Mouse (Mus musculus) CD8-positive naive resting alpha-beta T cell, adult 2 months (primary cell): ENCODE results near the gene Fam189a2.

Experiments used
- DNase-seq, 2 experiments: peaks; one replicate each; pipeline ENCODE4 v3.0.0; 2022; ENCODE audit warnings: low read depth in 2 of 2, low spot score in 2 of 2

The Fam189a2 gene

DNA sequence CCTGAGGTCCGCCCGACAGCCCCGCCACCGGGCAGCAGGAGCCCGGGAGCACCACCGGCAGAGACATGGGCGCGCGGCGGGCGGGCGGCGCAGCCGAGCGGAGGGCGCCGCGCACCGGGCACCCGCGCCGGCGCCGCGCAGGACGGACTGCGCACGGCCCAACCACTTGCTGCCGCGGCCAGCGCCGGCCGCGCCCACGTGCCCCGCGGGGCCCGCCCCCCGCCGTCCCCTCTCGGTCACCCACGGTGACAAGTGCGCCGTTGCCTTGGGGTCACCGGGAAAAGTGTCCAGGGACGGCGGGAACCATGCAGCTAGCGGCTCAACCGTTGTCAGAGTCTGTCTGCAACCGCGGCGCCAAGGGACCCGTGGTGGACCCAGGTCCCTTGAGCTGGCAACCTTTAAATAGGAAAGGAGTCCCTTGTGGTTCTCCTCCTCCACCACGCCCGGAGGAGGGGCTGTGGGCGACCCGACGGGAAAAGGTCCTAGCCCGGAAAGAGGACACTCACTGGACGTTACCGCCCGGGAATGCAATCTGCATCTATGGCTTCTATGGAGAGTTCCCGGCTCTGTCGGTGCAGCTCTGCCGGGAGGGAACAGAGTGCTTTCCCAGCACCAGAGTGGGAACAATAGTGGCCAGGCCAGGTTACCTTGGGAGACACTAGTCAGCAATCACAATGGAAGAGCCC, at the start of gene Fam189a2:
Gene Fam189a2 (minus strand): TSS at position 149 of the 686 bp plus-strand sequence.
- DNase-seq, result no peak

- no peak for DNase-seq
Observed at GRCm38 (mm10) chr19:24077658-24078057, 46.8 kb upstream of the Fam189a2 start.

DNA sequence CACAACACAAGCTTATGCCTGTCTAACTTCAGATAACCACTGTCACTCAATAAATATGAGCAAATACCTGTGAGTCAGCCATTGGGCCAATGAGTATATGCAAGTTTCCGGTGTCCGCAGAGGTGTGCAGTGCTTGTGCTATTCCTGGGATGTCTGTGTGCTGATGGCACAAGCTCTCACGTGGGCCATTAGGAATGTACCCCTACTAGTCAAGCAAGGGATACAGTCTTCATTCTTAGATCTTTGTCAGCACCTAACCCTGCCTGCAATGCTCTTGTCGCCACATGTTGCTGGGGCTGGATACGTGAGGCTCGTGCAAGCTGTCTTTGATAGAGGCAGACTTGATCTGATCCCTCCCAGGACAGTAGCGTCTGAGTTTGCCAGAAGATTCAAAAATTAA, 45.7 kb upstream of the Fam189a2 start:
- DNase-seq, result no peak

GRCm38 (mm10) chr19:24075927-24076326, 45.1 kb upstream of the Fam189a2 start:
- no peak for DNase-seq

DNA sequence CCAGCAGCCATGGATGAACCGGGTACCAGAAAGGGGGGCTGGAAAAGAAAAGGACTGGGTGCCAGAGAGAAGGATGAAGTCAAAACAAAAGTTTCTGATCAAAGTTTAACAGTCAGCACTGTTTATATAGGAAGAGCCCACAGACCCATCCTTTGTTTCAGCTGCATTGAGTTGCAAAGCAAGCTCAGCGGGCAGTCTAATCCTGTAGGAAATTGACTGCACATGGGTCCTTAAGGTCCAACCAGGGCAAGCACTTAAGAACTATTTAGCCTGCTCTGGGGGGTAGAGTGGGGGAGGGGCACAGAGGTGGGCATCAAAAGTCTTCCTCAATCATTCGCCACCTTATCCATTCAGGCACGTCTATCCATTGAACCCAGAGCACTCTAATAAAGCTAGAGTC, 42.3 kb upstream of the Fam189a2 start:
- no peak for DNase-seq

GRCm38 (mm10) chr19:24064348-24064895, 33.6 kb upstream of the Fam189a2 start:
- no peak for DNase-seq

DNA sequence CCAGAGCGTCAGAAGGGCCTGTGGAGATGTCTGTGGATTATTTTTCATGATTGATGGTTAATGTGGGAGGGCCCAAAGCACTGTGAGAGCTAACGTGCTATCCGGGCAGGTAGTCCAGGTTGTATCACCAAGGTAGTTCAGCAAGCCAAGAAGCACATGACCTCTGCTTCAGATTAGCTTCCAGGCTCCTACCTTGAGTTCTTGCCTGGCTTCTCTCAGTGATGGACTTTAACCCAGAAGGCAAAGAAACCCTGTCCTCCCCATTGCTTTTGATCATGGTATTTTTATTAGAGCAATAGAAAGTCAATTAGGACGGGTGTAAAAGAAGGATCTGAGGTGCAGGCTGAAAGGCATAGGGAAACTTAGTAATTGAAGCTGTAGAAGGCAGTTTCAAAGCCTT, 32.8 kb upstream of the Fam189a2 start:
- no peak for DNase-seq

- DNase-seq, result no peak
Observed at GRCm38 (mm10) chr19:24058851-24059250, 28.0 kb upstream of the Fam189a2 start.

- no peak for DNase-seq
Observed at GRCm38 (mm10) chr19:24058021-24058420, 27.2 kb upstream of the Fam189a2 start.

DNA sequence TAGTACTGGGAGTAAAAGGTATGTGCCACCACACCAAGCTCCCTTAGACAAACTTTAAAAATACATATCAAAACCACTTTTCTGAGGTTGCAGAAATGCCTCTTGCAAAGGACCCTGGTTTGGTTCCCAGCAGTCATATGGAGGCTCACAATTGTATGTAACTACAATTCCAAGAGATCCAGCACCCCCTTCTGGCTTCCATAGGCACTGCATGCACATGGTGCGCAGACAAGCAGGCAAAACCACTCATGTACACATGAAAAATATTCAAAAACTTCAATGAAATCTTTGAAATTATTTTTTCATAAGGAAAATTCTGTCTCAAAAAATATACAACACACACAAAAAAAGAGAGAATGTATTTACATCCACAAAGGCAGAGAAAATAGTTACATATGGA, 26.1 kb upstream of the Fam189a2 start:
- DNase-seq, result no peak

- DNase-seq, result no peak
Observed at GRCm38 (mm10) chr19:24054904-24055303, 24.1 kb upstream of the Fam189a2 start.

DNA sequence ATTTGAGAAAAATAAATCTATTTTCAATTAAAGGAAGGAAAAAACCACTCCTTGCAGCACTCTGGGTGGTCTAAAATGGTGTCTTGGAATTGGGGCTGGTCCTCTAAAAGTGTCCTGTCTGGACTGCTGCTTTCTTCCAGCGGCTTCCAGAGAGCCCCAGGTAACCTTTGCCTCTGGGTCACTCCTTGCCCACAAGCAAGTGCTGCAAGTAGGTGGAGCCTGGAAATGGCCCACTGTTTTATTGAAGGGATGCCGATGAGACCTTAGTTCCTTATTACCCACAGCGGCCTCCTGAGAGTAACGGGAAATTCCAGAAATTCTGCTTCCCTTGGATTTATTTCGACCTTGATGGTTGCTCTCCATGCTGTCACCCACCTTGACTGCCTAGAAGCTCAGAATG, 23.4 kb upstream of the Fam189a2 start:
- DNase-seq, result no peak

- no peak for DNase-seq
Observed at GRCm38 (mm10) chr19:24050514-24050913, 19.7 kb upstream of the Fam189a2 start.

DNA sequence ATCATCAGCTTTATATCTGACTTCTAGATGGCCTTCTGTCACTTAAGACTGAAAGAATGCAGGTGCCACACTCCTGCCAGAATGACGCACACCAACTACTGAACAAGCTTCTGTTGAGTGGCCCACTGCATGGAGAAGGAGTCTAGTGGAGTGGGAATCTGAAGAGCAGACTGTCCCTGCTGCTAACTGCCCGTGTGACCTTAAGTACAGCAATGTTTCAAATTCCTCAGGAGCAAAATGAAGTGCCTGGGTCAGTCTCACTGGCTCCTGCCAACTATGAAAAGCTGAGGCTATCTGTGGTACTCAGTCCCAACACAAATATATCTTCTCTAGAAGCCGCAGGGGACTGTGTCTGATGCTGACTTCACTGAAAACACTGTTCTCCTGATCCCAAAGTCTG, 18.5 kb upstream of the Fam189a2 start:
- DNase-seq, result no peak

DNA sequence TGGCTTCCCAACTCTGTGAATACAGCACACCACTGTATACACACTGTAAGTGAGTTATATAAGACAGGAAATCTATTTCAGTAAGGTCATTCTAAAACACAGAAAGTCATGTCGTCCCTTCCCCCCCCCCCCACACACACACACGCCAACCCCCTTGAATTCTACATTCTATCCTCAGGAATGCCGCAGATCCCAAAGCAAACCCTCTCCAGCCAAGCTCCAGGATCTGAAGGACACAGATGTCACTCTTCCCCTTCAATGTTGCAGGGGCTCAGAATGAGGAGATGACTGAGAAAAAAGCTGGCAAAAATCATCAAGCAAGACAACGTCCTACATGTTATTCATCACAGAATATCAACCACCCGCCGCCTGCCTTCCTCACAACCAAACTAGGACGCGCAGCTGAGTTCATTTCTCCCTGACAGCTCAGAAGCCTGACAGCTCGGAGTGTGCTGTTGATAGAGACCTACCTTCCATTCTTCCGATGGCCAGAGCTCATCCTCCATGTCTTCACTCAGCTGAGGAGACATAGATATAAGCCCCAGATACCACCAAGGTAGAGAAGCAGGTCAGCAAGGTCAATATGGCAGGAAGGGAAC, 15.7 kb upstream of the Fam189a2 start:
- DNase-seq, result no peak

- DNase-seq, result no peak
Observed at GRCm38 (mm10) chr19:24042387-24042786, 11.6 kb upstream of the Fam189a2 start.

DNA sequence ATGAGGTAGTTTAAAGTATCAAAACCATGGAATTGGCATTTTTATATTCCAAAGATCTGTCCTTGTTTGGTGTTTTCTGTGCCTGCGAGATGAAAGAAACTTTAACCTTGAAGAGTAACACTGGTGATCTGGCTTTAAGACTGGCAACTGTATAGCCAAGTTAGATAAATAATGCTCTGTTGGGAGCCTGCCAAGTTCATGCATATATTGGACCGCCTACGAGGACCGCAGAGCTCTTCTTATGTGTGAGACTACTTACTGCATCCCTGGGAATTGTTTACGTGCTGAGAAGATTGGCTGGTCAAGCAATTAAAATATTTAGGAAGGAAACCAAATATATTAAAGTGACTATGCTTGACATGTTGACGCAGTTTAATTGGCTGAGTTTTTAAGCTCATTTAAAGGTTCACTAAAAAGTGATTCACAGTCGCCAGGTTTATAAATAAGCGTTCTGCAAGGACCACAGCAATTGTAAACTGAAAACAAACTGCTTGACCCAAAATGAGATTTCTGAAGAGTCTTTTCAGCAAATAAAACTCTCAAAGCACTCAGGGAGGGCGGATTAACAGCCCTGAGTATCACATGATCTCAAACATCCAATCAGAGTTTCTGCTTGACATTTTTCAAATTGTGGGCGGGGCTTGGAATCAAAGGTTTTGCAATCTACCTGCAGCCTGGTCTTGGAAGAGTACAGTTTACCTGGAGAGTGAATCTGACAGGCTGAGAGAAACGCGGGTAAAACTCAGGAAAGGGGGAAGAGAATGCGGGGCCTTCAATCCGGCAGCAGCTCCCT, 8.4 kb upstream of the Fam189a2 start:
- DNase-seq, result no peak

- no peak for DNase-seq
Observed at GRCm38 (mm10) chr19:24034367-24034766, 3.5 kb upstream of the Fam189a2 start.

- no peak for DNase-seq
Observed at GRCm38 (mm10) chr19:24032654-24033236, 1.9 kb upstream of the Fam189a2 start.

DNA sequence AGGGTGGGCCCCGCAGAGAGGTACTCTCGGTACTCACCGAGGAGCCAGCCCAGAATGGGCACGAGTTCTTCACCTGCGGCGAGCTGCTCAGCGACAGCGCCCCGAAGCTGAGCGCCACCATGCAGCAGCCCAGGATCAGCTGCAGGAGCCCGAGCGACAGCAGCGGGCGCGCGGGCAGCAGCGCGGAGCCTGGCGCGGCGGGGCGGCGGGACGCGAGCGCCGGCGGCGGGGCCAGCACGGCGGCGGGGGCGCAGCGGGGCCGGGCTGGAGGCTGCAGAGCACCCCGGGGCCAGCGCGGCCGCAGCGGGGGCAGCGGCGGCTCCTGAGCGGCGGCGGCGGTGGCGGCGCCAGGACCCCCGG, 328 bp downstream of the Fam189a2 start:
- DNase-seq, result no peak

- no peak for DNase-seq
Observed at GRCm38 (mm10) chr19:24029616-24030510, 956 bp downstream of the Fam189a2 start.
